Mouse (Mus musculus): ENCODE data around the gene Sdc4. TPM values are rescaled to one million over a fixed set of nuclear protein-coding genes. Genes with fewer than 3 reads are reported as not detected.

Gene Sdc4
- total and polyA plus RNA-seq, 3 experiments, result not detected

- Histone ChIP-seq H3K27me3 (ENCODE audit: control insufficient read depth in 1 of 2, insufficient read depth in 2 of 2, low read length in 2 of 2) (peaks cover 9 to 16% of the 10 kb centered on the region in 2 experiments; a peak in 3 of 4 replicates), H3K79me2 (ENCODE audit: control insufficient read depth, insufficient read depth, low read length, poor library complexity) (no peaks in the 10 kb centered on the region), H3K4me3 (ENCODE audit: control insufficient read depth in 1 of 2, insufficient read depth in 1 of 2, low read depth in 2 of 2, low read length in 2 of 2) (no peak overlapping the region), H3K9me3 (replicated peaks; ENCODE audit: insufficient read depth, low read length) (no peaks in the 10 kb centered on the region), H3K36me3 (ENCODE audit: control insufficient read depth in 1 of 2, insufficient read depth in 2 of 2, low read length in 2 of 2) (no peaks in the 10 kb centered on the region), H3K9ac (ENCODE audit: control insufficient read depth, low read depth, low read length, poor library complexity, severe bottlenecking) (no peak overlapping the region), H3K27ac (ENCODE audit: control insufficient read depth, low read depth, low read length) (no peak overlapping the region), H3K4me1 (ENCODE audit: control insufficient read depth in 1 of 2, insufficient read depth in 2 of 2, low read length in 2 of 2) (no peaks in the 10 kb centered on the region)
- TF ChIP-seq USF2 (IDR thresholded peaks at IDR 0.05; ENCODE audit: borderline replicate concordance in 1 of 2, insufficient read depth in 1 of 2, low read depth in 1 of 2, low read length in 2 of 2) (no peak), USF1 (IDR thresholded peaks at IDR 0.05; ENCODE audit: low read depth, low read length) (no peak), KAT2A (conservative IDR thresholded peaks at IDR 0.05; ENCODE audit: low read depth, low read length) (no peak), ZNF384 (IDR thresholded peaks at IDR 0.05; ENCODE audit: low read depth, low read length) (no peak), GABPA (IDR thresholded peaks at IDR 0.05; ENCODE audit: low read depth, low read length) (no peak), MAZ (IDR thresholded peaks at IDR 0.05; ENCODE audit: low read depth, low read length) (no peak), SIN3A (IDR thresholded peaks at IDR 0.05; ENCODE audit: low read length) (no peak), GATA1 (IDR thresholded peaks at IDR 0.05; ENCODE audit: low read depth, low read length) (no peak), ZKSCAN1 (IDR thresholded peaks at IDR 0.05; ENCODE audit: low read depth, low read length) (no peak), NELFE (IDR thresholded peaks at IDR 0.05; ENCODE audit: low read depth, low read length) (no peak), TAL1 (IDR thresholded peaks at IDR 0.05; ENCODE audit: low read length) (no peak), MAX (IDR thresholded peaks at IDR 0.05; ENCODE audit: low read length) (no peak), NRF1 (IDR thresholded peaks at IDR 0.05; ENCODE audit: insufficient read depth, low read depth, low read length, poor library complexity, severe bottlenecking) (no peak), E2F4 (IDR thresholded peaks at IDR 0.05; ENCODE audit: borderline replicate concordance, low read depth, low read length) (no peak), CHD2 (IDR thresholded peaks at IDR 0.05; ENCODE audit: low read length) (no peak), TCF12 (IDR thresholded peaks at IDR 0.05; ENCODE audit: low read depth, low read length) (no peak)
- DNase-seq (ENCODE audit: low read depth, low spot score), result no peak
Measured at GRCm38 (mm10) chr2:164434681-164435080, 9.0 kb downstream of the Sdc4 start.

DNA sequence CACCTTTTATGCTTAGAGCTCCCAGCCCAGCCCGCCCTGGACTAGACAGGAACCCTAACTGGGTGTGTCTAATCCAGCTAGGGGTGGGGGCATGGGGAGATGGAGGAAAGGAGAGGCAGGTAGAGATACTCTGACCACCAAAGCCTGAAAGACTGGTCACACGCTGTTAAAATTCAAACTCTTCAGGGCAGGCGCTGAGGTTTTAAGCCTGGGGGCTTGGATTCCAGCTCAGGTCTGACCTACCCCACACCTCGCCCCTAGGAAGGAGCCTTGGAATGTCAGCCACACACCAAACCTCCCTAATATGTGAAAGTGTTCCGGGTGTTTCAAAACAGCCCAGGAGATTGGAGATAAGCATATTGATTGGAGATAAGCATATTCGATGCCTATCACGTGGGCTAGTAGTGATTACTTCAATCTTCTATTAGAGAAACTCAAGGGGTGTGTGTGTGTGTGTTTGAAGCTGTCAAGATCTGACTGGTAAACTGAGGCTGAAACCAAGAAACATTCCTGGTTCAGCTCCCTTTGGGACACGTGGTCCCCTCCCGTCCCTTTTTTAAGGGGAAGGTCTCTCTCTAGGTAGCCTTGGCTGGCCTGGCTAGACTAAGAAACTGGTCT is 10.3 kb downstream of the Sdc4 start:
- Histone ChIP-seq H3K27ac (ENCODE audit: control insufficient read depth, low read depth, low read length) (no peak overlapping the region), H3K79me2 (ENCODE audit: control insufficient read depth, insufficient read depth, low read length, poor library complexity) (no peaks in the 10 kb centered on the region), H3K27me3 (ENCODE audit: control insufficient read depth in 1 of 2, insufficient read depth in 2 of 2, low read length in 2 of 2) (peaks cover 9 to 16% of the 10 kb centered on the region in 2 experiments), H3K36me3 (ENCODE audit: control insufficient read depth in 1 of 2, insufficient read depth in 2 of 2, low read length in 2 of 2) (no peaks in the 10 kb centered on the region), H3K9me3 (replicated peaks; ENCODE audit: insufficient read depth, low read length) (no peaks in the 10 kb centered on the region), H3K4me3 (ENCODE audit: control insufficient read depth in 1 of 2, insufficient read depth in 1 of 2, low read depth in 2 of 2, low read length in 2 of 2) (no peak overlapping the region), H3K9ac (ENCODE audit: control insufficient read depth, low read depth, low read length, poor library complexity, severe bottlenecking) (no peak overlapping the region), H3K4me1 (ENCODE audit: control insufficient read depth in 1 of 2, insufficient read depth in 2 of 2, low read length in 2 of 2) (no peaks in the 10 kb centered on the region)
- no peak for TF ChIP-seq JUND (IDR thresholded peaks at IDR 0.05; ENCODE audit: low read depth, low read length)
- TF ChIP-seq MAX (IDR thresholded peaks at IDR 0.05; ENCODE audit: low read length), result no peak
- no peak for TF ChIP-seq USF1 (IDR thresholded peaks at IDR 0.05; ENCODE audit: low read depth, low read length)
- no peak for TF ChIP-seq NELFE (IDR thresholded peaks at IDR 0.05; ENCODE audit: low read depth, low read length)
- TF ChIP-seq SMC3 (IDR thresholded peaks at IDR 0.05; ENCODE audit: low read depth, low read length), result no peak
- no peak for TF ChIP-seq POLR2A (IDR thresholded peaks at IDR 0.05; ENCODE audit: control insufficient read depth in 1 of 2, insufficient read depth in 1 of 2, low read depth in 1 of 2, low read length in 2 of 2, poor library complexity in 1 of 2)
- TF ChIP-seq USF2 (IDR thresholded peaks at IDR 0.05; ENCODE audit: borderline replicate concordance in 1 of 2, insufficient read depth in 1 of 2, low read depth in 1 of 2, low read length in 2 of 2), result no peak
- no peak for DNase-seq (ENCODE audit: low read depth, low spot score)

All from MEL (cell line).